Mouse (Mus musculus): Measurements from ENCODE around the gene Trpm2. TPM values are rescaled to one million over a fixed set of nuclear protein-coding genes. Genes with fewer than 3 reads are reported as not detected.

The Trpm2 gene
- polyA plus RNA-seq, 1 experiment: 28.3 TPM

Other genes with a start within 250 kb of the Trpm2 start
- gene Krtap12-1, start 250.0 kb downstream of the Trpm2 start, polyA plus RNA-seq (2012; rRNA removed): not detected in 2 replicates
- not detected in 2 replicates for gene Gm10100, start 244.1 kb downstream of the Trpm2 start, polyA plus RNA-seq (2012; rRNA removed)
- not detected in 2 replicates for gene Gm18596, start 227.9 kb downstream of the Trpm2 start, polyA plus RNA-seq (2012; rRNA removed)
- not detected in 2 replicates for gene Gm9736, start 219.2 kb downstream of the Trpm2 start, polyA plus RNA-seq (2012; rRNA removed)
- not detected in 2 replicates for gene Gm3233, start 210.9 kb downstream of the Trpm2 start, polyA plus RNA-seq (2012; rRNA removed)
- not detected in 2 replicates for gene Gm3238, start 199.2 kb downstream of the Trpm2 start, polyA plus RNA-seq (2012; rRNA removed)
- gene Gm7138, start 193.6 kb downstream of the Trpm2 start, polyA plus RNA-seq (2012; rRNA removed): not detected in 2 replicates
- not detected in 2 replicates for gene Gm3250, start 188.0 kb downstream of the Trpm2 start, polyA plus RNA-seq (2012; rRNA removed)
- gene Gm7137, start 182.4 kb downstream of the Trpm2 start, polyA plus RNA-seq (2012; rRNA removed): not detected in 2 replicates
- gene Gm9639, start 175.5 kb downstream of the Trpm2 start, polyA plus RNA-seq (2012; rRNA removed): not detected in 2 replicates
- gene Gm19668, start 171.4 kb downstream of the Trpm2 start, polyA plus RNA-seq (2012; rRNA removed): not detected in 2 replicates
- not detected in 2 replicates for gene Gm9507, start 158.7 kb downstream of the Trpm2 start, polyA plus RNA-seq (2012; rRNA removed)
- gene Gm2696, start 155.9 kb downstream of the Trpm2 start, polyA plus RNA-seq (2012; rRNA removed): not detected in 2 replicates
- gene Krtap10-4, start 143.5 kb downstream of the Trpm2 start, polyA plus RNA-seq (2012; rRNA removed): not detected in 2 replicates
- gene Krtap10-10, start 134.6 kb downstream of the Trpm2 start, polyA plus RNA-seq (2012; rRNA removed): not detected in 2 replicates
- not detected in 2 replicates for gene Gm36176, start 123.8 kb downstream of the Trpm2 start, polyA plus RNA-seq (2012; rRNA removed)
- not detected in 2 replicates for gene Gm10318, start 117.7 kb downstream of the Trpm2 start, polyA plus RNA-seq (2012; rRNA removed)
- gene Gm3285, start 108.6 kb downstream of the Trpm2 start, polyA plus RNA-seq (2012; rRNA removed): not detected in 2 replicates
- gene Lrrc3, start 68.0 kb downstream of the Trpm2 start, polyA plus RNA-seq (2012; rRNA removed): 5.6 and 6.3 TPM in 2 replicates
- 66.6 and 82.8 TPM in 2 replicates for gene 1810043G02Rik, start 8.0 kb upstream of the Trpm2 start, polyA plus RNA-seq (2012; rRNA removed)
- 164 and 180 TPM in 2 replicates for gene Pfkl, start 39.5 kb upstream of the Trpm2 start, polyA plus RNA-seq (2012; rRNA removed)
- gene Dnmt3l, start 71.4 kb upstream of the Trpm2 start, polyA plus RNA-seq (2012; rRNA removed): 0.34 and 0.52 TPM in 2 replicates
- gene Aire, start 73.0 kb upstream of the Trpm2 start, polyA plus RNA-seq (2012; rRNA removed): 0.13 and 0.30 TPM in 2 replicates
- 2.6 and 2.9 TPM in 2 replicates for gene Icosl, start 98.7 kb upstream of the Trpm2 start, polyA plus RNA-seq (2012; rRNA removed)
- 115 and 117 TPM in 2 replicates for gene D10Jhu81e, start 199.2 kb upstream of the Trpm2 start, polyA plus RNA-seq (2012; rRNA removed)
- 16.8 and 18.0 TPM in 2 replicates for gene Pwp2, start 214.6 kb upstream of the Trpm2 start, polyA plus RNA-seq (2012; rRNA removed)